Mouse (Mus musculus) embryonic facial prominence, embryonic 14.5 days (tissue): ENCODE data around the gene Tspan33. TPM values are rescaled to one million over a fixed set of nuclear protein-coding genes. Genes with fewer than 3 reads are reported as not detected.

ENCODE experiments used
- polyA plus RNA-seq: library from polyadenylated mRNA; unstranded; fragments of >200 nt; fragmentation: Nextera tagmentation; extraction: Ambion mirVana; gene quantifications from 2 replicates; pipeline ENCODE4 v1.2.1, GENCODE M21; 2014

The Tspan33 gene
- polyA plus RNA-seq, 1 experiment from 2014 or later: 5.0 TPM

Other genes starting within 250 kb of the Tspan33 start
- 213 and 215 TPM in 2 replicates for gene Atp6v1f, start 226.5 kb upstream of the Tspan33 start, polyA plus RNA-seq
- not detected in 2 replicates for gene Atp6v1fnb, start 222.8 kb upstream of the Tspan33 start, polyA plus RNA-seq
- 18.5 and 23.7 TPM in 2 replicates for gene Kcp, start 186.3 kb upstream of the Tspan33 start, polyA plus RNA-seq
- 5.2 and 5.9 TPM in 2 replicates for gene Irf5, start 167.6 kb upstream of the Tspan33 start, polyA plus RNA-seq
- gene Tnpo3, start 84.3 kb upstream of the Tspan33 start, polyA plus RNA-seq: 78.7 and 92.3 TPM in 2 replicates
- 45.5 and 48.9 TPM in 2 replicates for gene Smo, start 41.3 kb downstream of the Tspan33 start, polyA plus RNA-seq
- gene Ahcyl2, start 73.8 kb downstream of the Tspan33 start, polyA plus RNA-seq: 12.6 and 14.0 TPM in 2 replicates
- gene Strip2, start 222.8 kb downstream of the Tspan33 start, polyA plus RNA-seq: 0.77 and 1.5 TPM in 2 replicates